Mouse (Mus musculus) granulocyte monocyte progenitor cell, adult 5-6 weeks (primary cell): Measurements from ENCODE around the gene Ubap1. TPM values are rescaled to one million over a fixed set of nuclear protein-coding genes. Genes with fewer than 3 reads are reported as not detected.

Experiments used
- ATAC-seq: replicated peaks from 2 replicates; pipeline ENCODE4 v1.8.0; 2016; ENCODE audit warnings: mild to moderate bottlenecking, moderate TSS enrichment, inconsistent platforms; ENCODE audit not compliant: poor library complexity, severe bottlenecking
- total RNA-seq, 2 experiments: library from RNA; stranded (forward) in 1 of 2; stranded (reverse) in 1 of 2; fragments of 200-712, 200-1000 nt in 1 of 2; fragments of >200 nt in 1 of 2; fragmentation: Nextera tagmentation in 1 of 2; gene quantifications; 2 replicates each; pipeline ENCODE4 v1.2.3; 2014 to 2017

The Ubap1 gene
- total RNA-seq, 2 experiments from 2014 or later: 16.7 to 28.2 TPM

DNA sequence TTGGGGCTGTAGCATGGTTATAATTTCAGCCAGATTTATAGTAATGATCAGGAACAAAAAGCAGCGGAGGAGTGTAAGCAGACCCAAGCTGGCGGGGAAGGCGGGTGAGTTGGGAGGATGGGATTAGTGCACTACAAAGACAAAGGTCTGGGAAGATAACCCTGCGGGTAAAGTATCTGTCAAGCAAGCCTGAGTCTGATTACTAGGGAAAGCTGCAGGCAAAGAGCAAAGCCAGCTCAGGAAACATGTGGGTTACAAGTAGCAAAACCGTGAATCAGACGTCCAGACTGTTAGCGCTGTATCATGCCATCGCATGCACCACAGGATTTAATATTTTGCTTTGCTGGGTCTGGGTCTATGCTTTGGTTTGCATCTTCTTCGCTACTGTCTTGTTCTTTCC lies 57.8 kb downstream of the Ubap1 start:
- ATAC-seq: no peak

DNA sequence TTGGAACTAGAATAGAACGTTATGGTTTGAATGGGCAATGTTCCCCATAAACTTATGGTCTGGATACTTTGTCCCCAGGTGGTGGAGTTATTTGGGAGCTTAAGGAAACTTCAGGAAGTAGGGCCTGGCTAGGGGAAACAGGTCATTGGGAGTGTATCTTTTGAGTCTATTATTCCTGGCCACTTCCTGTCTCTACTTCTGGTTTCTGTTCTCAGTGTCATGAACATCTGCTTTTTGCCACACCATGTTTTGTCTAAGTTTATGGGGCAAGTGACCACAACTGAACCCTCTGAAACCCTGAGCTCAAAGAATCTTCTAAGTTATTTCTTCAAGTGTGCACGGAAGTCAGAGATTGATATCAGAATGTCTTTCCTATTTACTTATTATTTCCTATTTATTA lies 58.6 kb downstream of the Ubap1 start:
- ATAC-seq: peak; percentile 62

DNA sequence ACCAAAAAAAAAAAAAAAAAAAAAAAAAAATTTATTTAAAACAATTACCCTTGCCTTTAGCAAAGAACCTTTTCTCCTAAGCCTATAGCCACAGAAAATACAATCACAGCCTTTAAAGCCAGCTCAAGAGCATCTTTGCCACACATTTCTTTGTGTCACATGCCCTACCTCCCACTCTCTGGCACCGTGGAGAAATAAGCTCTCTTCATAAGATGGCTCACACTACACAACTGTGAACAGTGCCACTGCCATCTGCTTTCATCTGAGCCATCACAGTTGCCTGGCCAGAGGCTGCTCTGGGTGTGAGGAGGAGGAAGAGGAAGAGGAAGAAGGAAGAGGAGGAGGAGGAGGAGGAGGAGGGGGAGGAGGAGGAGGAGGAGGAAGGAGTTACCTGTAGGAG lies 60.5 kb downstream of the Ubap1 start:
- ATAC-seq: no peak

- ATAC-seq: no peak
Measured at GRCm38 (mm10) chr4:41416966-41417365, 68.2 kb downstream of the Ubap1 start.

DNA sequence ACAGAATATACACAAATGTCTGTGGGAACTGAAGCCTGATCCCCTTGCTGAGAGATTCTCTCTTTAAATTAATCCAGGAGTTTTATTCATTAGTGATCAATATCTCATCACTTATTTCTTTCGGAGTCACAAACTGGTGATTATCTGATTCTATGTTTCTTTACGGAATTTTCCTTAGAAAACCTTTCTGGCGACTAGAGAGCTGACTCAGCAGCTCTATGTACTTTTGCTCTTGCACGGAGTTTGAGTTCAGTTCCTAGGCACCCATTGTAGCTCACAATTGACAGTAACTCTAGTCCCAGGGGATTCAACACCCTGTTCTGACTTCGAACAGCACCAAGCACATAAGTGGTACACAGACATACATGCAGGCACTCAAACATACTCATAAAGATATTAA lies 90.1 kb downstream of the Ubap1 start:
- no peak for ATAC-seq

Other genes with a start within 250 kb of the Ubap1 start
- gene Nol6, start 224.5 kb upstream of the Ubap1 start, total RNA-seq (2014; fragmentation: Nextera tagmentation): 33.0 and 37.3 TPM in 2 replicates
- gene Nol6, start 224.5 kb upstream of the Ubap1 start, total RNA-seq (2017): 22.4 and 45.9 TPM in 2 replicates
- 135 and 142 TPM in 2 replicates for gene Ube2r2, start 213.3 kb upstream of the Ubap1 start, total RNA-seq (2014; fragmentation: Nextera tagmentation)
- 26.7 and 28.1 TPM in 2 replicates for gene Ube2r2, start 213.3 kb upstream of the Ubap1 start, total RNA-seq (2017)
- 51.8 and 75.7 TPM in 2 replicates for gene Ubap2, start 73.9 kb upstream of the Ubap1 start, total RNA-seq (2014; fragmentation: Nextera tagmentation)
- 19.8 and 28.6 TPM in 2 replicates for gene Ubap2, start 73.9 kb upstream of the Ubap1 start, total RNA-seq (2017)
- 41.1 and 47.0 TPM in 2 replicates for gene Dcaf12, start 34.1 kb upstream of the Ubap1 start, total RNA-seq (2014; fragmentation: Nextera tagmentation)
- gene Dcaf12, start 34.1 kb upstream of the Ubap1 start, total RNA-seq (2017): 29.1 and 30.0 TPM in 2 replicates
- gene Kif24, start 115.9 kb downstream of the Ubap1 start, total RNA-seq (2014; fragmentation: Nextera tagmentation): 23.2 and 35.0 TPM in 2 replicates
- gene Kif24, start 115.9 kb downstream of the Ubap1 start, total RNA-seq (2017): 12.8 and 15.4 TPM in 2 replicates
- gene Nudt2, start 116.2 kb downstream of the Ubap1 start, total RNA-seq (2014; fragmentation: Nextera tagmentation): 12.3 and 72.3 TPM in 2 replicates
- 15.1 and 26.5 TPM in 2 replicates for gene Nudt2, start 116.2 kb downstream of the Ubap1 start, total RNA-seq (2017)
- not detected in 2 replicates for gene AI464131, start 154.1 kb downstream of the Ubap1 start, total RNA-seq (2014; fragmentation: Nextera tagmentation)
- gene AI464131, start 154.1 kb downstream of the Ubap1 start, total RNA-seq (2017): not detected in 2 replicates
- 1.9 TPM in 1 of 2 replicates, not detected in the other for gene 1110017D15Rik, start 168.3 kb downstream of the Ubap1 start, total RNA-seq (2014; fragmentation: Nextera tagmentation)
- gene 1110017D15Rik, start 168.3 kb downstream of the Ubap1 start, total RNA-seq (2017): not detected in 2 replicates
- gene Fam219a, start 220.5 kb downstream of the Ubap1 start, total RNA-seq (2014; fragmentation: Nextera tagmentation): 2.6 and 3.2 TPM in 2 replicates
- gene Fam219a, start 220.5 kb downstream of the Ubap1 start, total RNA-seq (2017): 0.26 and 1.9 TPM in 2 replicates
- gene Dnaic1, start 220.8 kb downstream of the Ubap1 start, total RNA-seq (2014; fragmentation: Nextera tagmentation): not detected in 2 replicates
- not detected in 2 replicates for gene Dnaic1, start 220.8 kb downstream of the Ubap1 start, total RNA-seq (2017)